Mouse (Mus musculus): ENCODE results near the gene Unc5b. TPM values are rescaled to one million over a fixed set of nuclear protein-coding genes. Genes with fewer than 3 reads are reported as not detected.

The Unc5b gene
- polyA plus RNA-seq, 1 experiment from 2014 or later: 7.9 TPM

- H3K27me3 ChIP-seq (ENCODE audit: control insufficient read depth, insufficient read depth, low read length): no peaks in the 10 kb centered on the region
- no peak overlapping the region for H3K4me3 ChIP-seq (ENCODE audit: low read length)
- no peak for ATAC-seq (ENCODE audit: low FRiP score, low TSS enrichment)
- 80% methylated on average over 8 of the region's 8 CpGs for WGBS
- peaks cover 37% of the 10 kb centered on the region for H3K4me1 ChIP-seq (ENCODE audit: control insufficient read depth, insufficient read depth, low read length)
- no peaks in the 10 kb centered on the region for H3K36me3 ChIP-seq (ENCODE audit: control insufficient read depth, insufficient read depth, low read length)
- H3K27ac ChIP-seq (ENCODE audit: low read depth, low read length): no peak overlapping the region
- no peaks in the 10 kb centered on the region for H3K9me3 ChIP-seq (ENCODE audit: control insufficient read depth, low read length)
- no peak overlapping the region for H3K4me2 ChIP-seq (replicated peaks; ENCODE audit: low read depth, low read length)
- no peak overlapping the region for H3K9ac ChIP-seq (ENCODE audit: low read depth, low read length)
Measured at GRCm38 (mm10) chr10:60806207-60806538, 25.2 kb downstream of the Unc5b start.

GRCm38 (mm10) chr10:60805436-60806206 lies 25.8 kb downstream of the Unc5b start:
- no peaks in the 10 kb centered on the region for H3K9me3 ChIP-seq (ENCODE audit: control insufficient read depth, low read length)
- H3K4me1 ChIP-seq (ENCODE audit: control insufficient read depth, insufficient read depth, low read length): peaks cover 39% of the 10 kb centered on the region
- H3K27ac ChIP-seq (ENCODE audit: low read depth, low read length): no peak overlapping the region
- no peaks in the 10 kb centered on the region for H3K27me3 ChIP-seq (ENCODE audit: control insufficient read depth, insufficient read depth, low read length)
- H3K4me3 ChIP-seq (ENCODE audit: low read length): no peak overlapping the region
- no peak overlapping the region for H3K4me2 ChIP-seq (replicated peaks; ENCODE audit: low read depth, low read length)
- H3K36me3 ChIP-seq (ENCODE audit: control insufficient read depth, insufficient read depth, low read length): no peaks in the 10 kb centered on the region
- WGBS: 55% methylated on average over 21 of the region's 21 CpGs
- no peak overlapping the region for H3K9ac ChIP-seq (ENCODE audit: low read depth, low read length)
- ATAC-seq (ENCODE audit: low FRiP score, low TSS enrichment): no peak

GRCm38 (mm10) chr10:60804865-60805264 lies 26.5 kb downstream of the Unc5b start:
- Histone ChIP-seq H3K4me3 (ENCODE audit: low read length) (no peak overlapping the region), H3K4me1 (ENCODE audit: control insufficient read depth, insufficient read depth, low read length) (peaks cover 46% of the 10 kb centered on the region), H3K27me3 (ENCODE audit: control insufficient read depth, insufficient read depth, low read length) (no peaks in the 10 kb centered on the region), H3K36me3 (ENCODE audit: control insufficient read depth, insufficient read depth, low read length) (no peaks in the 10 kb centered on the region), H3K9ac (ENCODE audit: low read depth, low read length) (no peak overlapping the region), H3K4me2 (replicated peaks; ENCODE audit: low read depth, low read length) (no peak overlapping the region), H3K27ac (ENCODE audit: low read depth, low read length) (no peak overlapping the region), H3K9me3 (ENCODE audit: control insufficient read depth, low read length) (no peaks in the 10 kb centered on the region)
- no peak for ATAC-seq (ENCODE audit: low FRiP score, low TSS enrichment)
- 43% methylated on average over 4 of the region's 4 CpGs for WGBS

GRCm38 (mm10) chr10:60803971-60804370 lies 27.4 kb downstream of the Unc5b start:
- no peak overlapping the region for H3K9ac ChIP-seq (ENCODE audit: low read depth, low read length)
- WGBS: 91% methylated on average over 10 of the region's 10 CpGs
- no peak for ATAC-seq (ENCODE audit: low FRiP score, low TSS enrichment)
- no peak overlapping the region for H3K4me2 ChIP-seq (replicated peaks; ENCODE audit: low read depth, low read length)
- no peaks in the 10 kb centered on the region for H3K27me3 ChIP-seq (ENCODE audit: control insufficient read depth, insufficient read depth, low read length)
- peaks cover 51% of the 10 kb centered on the region for H3K4me1 ChIP-seq (ENCODE audit: control insufficient read depth, insufficient read depth, low read length)
- no peaks in the 10 kb centered on the region for H3K36me3 ChIP-seq (ENCODE audit: control insufficient read depth, insufficient read depth, low read length)
- H3K27ac ChIP-seq (ENCODE audit: low read depth, low read length): no peak overlapping the region
- no peak overlapping the region for H3K4me3 ChIP-seq (ENCODE audit: low read length)
- H3K9me3 ChIP-seq (ENCODE audit: control insufficient read depth, low read length): no peaks in the 10 kb centered on the region

- 56% methylated on average over 12 of the region's 12 CpGs for WGBS
- Histone ChIP-seq H3K4me3 (ENCODE audit: low read length) (no peak overlapping the region), H3K9me3 (ENCODE audit: control insufficient read depth, low read length) (no peaks in the 10 kb centered on the region), H3K27me3 (ENCODE audit: control insufficient read depth, insufficient read depth, low read length) (no peaks in the 10 kb centered on the region), H3K4me1 (ENCODE audit: control insufficient read depth, insufficient read depth, low read length) (peaks cover 38% of the 10 kb centered on the region), H3K36me3 (ENCODE audit: control insufficient read depth, insufficient read depth, low read length) (no peaks in the 10 kb centered on the region), H3K4me2 (replicated peaks; ENCODE audit: low read depth, low read length) (no peak overlapping the region), H3K27ac (ENCODE audit: low read depth, low read length) (0 out of 2 replicates have a peak overlapping the region, but pooled peaks have one; percentile 13), H3K9ac (ENCODE audit: low read depth, low read length) (no peak overlapping the region)
- no peak for ATAC-seq (ENCODE audit: low FRiP score, low TSS enrichment)
Measured at GRCm38 (mm10) chr10:60801898-60802412, 29.4 kb downstream of the Unc5b start.

GRCm38 (mm10) chr10:60801168-60801897 lies 30.0 kb downstream of the Unc5b start:
- Histone ChIP-seq H3K9ac (ENCODE audit: low read depth, low read length) (no peak overlapping the region), H3K4me1 (ENCODE audit: control insufficient read depth, insufficient read depth, low read length) (peaks cover 40% of the 10 kb centered on the region), H3K27me3 (ENCODE audit: control insufficient read depth, insufficient read depth, low read length) (no peaks in the 10 kb centered on the region), H3K4me2 (replicated peaks; ENCODE audit: low read depth, low read length) (no peak overlapping the region), H3K36me3 (ENCODE audit: control insufficient read depth, insufficient read depth, low read length) (no peaks in the 10 kb centered on the region), H3K9me3 (ENCODE audit: control insufficient read depth, low read length) (no peaks in the 10 kb centered on the region), H3K27ac (ENCODE audit: low read depth, low read length) (no peak overlapping the region), H3K4me3 (ENCODE audit: low read length) (no peak overlapping the region)
- WGBS: 36% methylated on average over 11 of the region's 11 CpGs
- no peak for ATAC-seq (ENCODE audit: low FRiP score, low TSS enrichment)

- Histone ChIP-seq H3K27me3 (ENCODE audit: control insufficient read depth, insufficient read depth, low read length) (no peaks in the 10 kb centered on the region), H3K36me3 (ENCODE audit: control insufficient read depth, insufficient read depth, low read length) (no peaks in the 10 kb centered on the region), H3K4me3 (ENCODE audit: low read length) (no peak overlapping the region), H3K9ac (ENCODE audit: low read depth, low read length) (peak overlapping the region; percentile 9; the same call in 1 of the 2 replicates), H3K27ac (ENCODE audit: low read depth, low read length) (no peak overlapping the region), H3K4me1 (ENCODE audit: control insufficient read depth, insufficient read depth, low read length) (peaks cover 43% of the 10 kb centered on the region), H3K4me2 (replicated peaks; ENCODE audit: low read depth, low read length) (no peak overlapping the region; the same call in 1 of the 2 replicates), H3K9me3 (ENCODE audit: control insufficient read depth, low read length) (no peaks in the 10 kb centered on the region)
- WGBS: 7% methylated on average over 19 of the region's 19 CpGs
- 0 out of 2 replicates have a peak, but pooled peaks have one; percentile 24 for ATAC-seq (ENCODE audit: low FRiP score, low TSS enrichment)
Measured at GRCm38 (mm10) chr10:60800295-60801167, 30.9 kb downstream of the Unc5b start.

GRCm38 (mm10) chr10:60797682-60798422 lies 33.5 kb downstream of the Unc5b start:
- no peak overlapping the region for H3K4me2 ChIP-seq (replicated peaks; ENCODE audit: low read depth, low read length)
- ATAC-seq (ENCODE audit: low FRiP score, low TSS enrichment): no peak
- H3K4me1 ChIP-seq (ENCODE audit: control insufficient read depth, insufficient read depth, low read length): peaks cover 63% of the 10 kb centered on the region
- no peaks in the 10 kb centered on the region for H3K27me3 ChIP-seq (ENCODE audit: control insufficient read depth, insufficient read depth, low read length)
- H3K9ac ChIP-seq (ENCODE audit: low read depth, low read length): no peak overlapping the region
- 80% methylated on average over 14 of the region's 14 CpGs for WGBS
- H3K27ac ChIP-seq (ENCODE audit: low read depth, low read length): no peak overlapping the region
- no peaks in the 10 kb centered on the region for H3K9me3 ChIP-seq (ENCODE audit: control insufficient read depth, low read length)
- H3K4me3 ChIP-seq (ENCODE audit: low read length): no peak overlapping the region
- H3K36me3 ChIP-seq (ENCODE audit: control insufficient read depth, insufficient read depth, low read length): no peaks in the 10 kb centered on the region
